Mouse (Mus musculus) limb, embryonic 10.5 days (tissue): ENCODE data around the gene Nrg4. TPM values are rescaled to one million over a fixed set of nuclear protein-coding genes. Genes with fewer than 3 reads are reported as not detected.
"Not testable (repeated sequence)": the region's sequence is repeated elsewhere in the genome, so short reads cannot be mapped to it uniquely, and the experiment has no call there.

ENCODE experiments used
- DNase-seq: peaks from one replicate; pipeline ENCODE4 v3.0.0-alpha.2; 2017; ENCODE audit warnings: low spot score
- H3K27ac ChIP-seq: fragments of 300-500 bp; sonication (generic); 2 replicates; pipeline ENCODE4 v1.5.1; 2016; ENCODE audit warnings: mild to moderate bottlenecking
- H3K27me3 ChIP-seq: fragments of 300-500 bp; sonication (generic); 2 replicates; pipeline ENCODE4 v1.6.1; 2016; ENCODE audit warnings: low read depth, mild to moderate bottlenecking; ENCODE audit not compliant: poor library complexity, severe bottlenecking
- H3K36me3 ChIP-seq: fragments of 300-500 bp; sonication (generic); 2 replicates; pipeline ENCODE4 v1.6.1; 2016; ENCODE audit warnings: mild to moderate bottlenecking, moderate library complexity
- H3K4me1 ChIP-seq: fragments of 300-500 bp; sonication (generic); 2 replicates; pipeline ENCODE4 v1.6.1; 2016
- H3K4me3 ChIP-seq: fragments of 300-500 bp; sonication (generic); 2 replicates; pipeline ENCODE4 v1.5.1; 2016; ENCODE audit warnings: mild to moderate bottlenecking, moderate library complexity
- H3K9me3 ChIP-seq: fragments of 300-500 bp; sonication (generic); replicated peaks from 2 replicates; pipeline ENCODE4 v1.6.1; 2016; ENCODE audit warnings: mild to moderate bottlenecking
- WGBS: fragments of 180-500 bp; shearing (Covaris S2); methylation state at CpG from one replicate; pipeline ENCODE4 v1.1.7; 2016; 5-methylcytosine and 5-hydroxymethylcytosine counted together
- polyA plus RNA-seq: library from polyadenylated mRNA; unstranded; fragments of >200 nt; fragmentation: Nextera tagmentation; extraction: Ambion mirVana; gene quantifications from 2 replicates; pipeline ENCODE4 v1.2.1, GENCODE M21; 2016

The Nrg4 gene
- polyA plus RNA-seq, 1 experiment from 2014 or later: 1.4 TPM

- no peak overlapping the region for H3K27ac ChIP-seq
- no peaks in the 10 kb centered on the region for H3K27me3 ChIP-seq
- no peak overlapping the region for H3K4me3 ChIP-seq
- no peaks in the 10 kb centered on the region for H3K36me3 ChIP-seq
- WGBS: 86% methylated on average over 8 of the region's 8 CpGs
- H3K4me1 ChIP-seq: no peaks in the 10 kb centered on the region
- no peak for DNase-seq
- no peaks in the 10 kb centered on the region for H3K9me3 ChIP-seq
Observed at GRCm38 (mm10) chr9:55264356-55265302, 62.0 kb downstream of the Nrg4 start.

- no peaks in the 10 kb centered on the region for H3K9me3 ChIP-seq
- H3K4me1 ChIP-seq: no peaks in the 10 kb centered on the region
- no peaks in the 10 kb centered on the region for H3K27me3 ChIP-seq
- no peak overlapping the region for H3K27ac ChIP-seq
- WGBS: 89% methylated on average over 6 of the region's 6 CpGs
- H3K36me3 ChIP-seq: no peaks in the 10 kb centered on the region
- DNase-seq: no peak
- H3K4me3 ChIP-seq: no peak overlapping the region
Observed at GRCm38 (mm10) chr9:55259741-55260140, 66.9 kb downstream of the Nrg4 start.

- H3K4me3 ChIP-seq: no peak overlapping the region
- H3K27me3 ChIP-seq: no peaks in the 10 kb centered on the region
- H3K36me3 ChIP-seq: no peaks in the 10 kb centered on the region
- no peak for DNase-seq
- H3K27ac ChIP-seq: no peak overlapping the region
- H3K9me3 ChIP-seq: no peaks in the 10 kb centered on the region
- H3K4me1 ChIP-seq: no peaks in the 10 kb centered on the region
- WGBS: 92% methylated on average over 2 of the region's 2 CpGs
Observed at GRCm38 (mm10) chr9:55257105-55257504, 69.5 kb downstream of the Nrg4 start.

- Histone ChIP-seq H3K36me3 (no peaks in the 10 kb centered on the region), H3K27me3 (no peaks in the 10 kb centered on the region), H3K9me3 (no peaks in the 10 kb centered on the region), H3K4me1 (no peaks in the 10 kb centered on the region), H3K4me3 (no peak overlapping the region), H3K27ac (no peak overlapping the region)
- WGBS: 67% methylated on average over 4 of the region's 4 CpGs
- no peak for DNase-seq
Observed at GRCm38 (mm10) chr9:55255604-55256003, 71.0 kb downstream of the Nrg4 start.

- whole genome bisulfite sequencing: 92% methylated on average over 5 of the region's 5 CpGs
- Histone ChIP-seq H3K27me3 (no peaks in the 10 kb centered on the region), H3K4me1 (no peaks in the 10 kb centered on the region), H3K9me3 (no peaks in the 10 kb centered on the region), H3K4me3 (no peak overlapping the region), H3K27ac (no peak overlapping the region), H3K36me3 (no peaks in the 10 kb centered on the region)
- no peak for DNase-seq
Observed at GRCm38 (mm10) chr9:55255056-55255455, 71.6 kb downstream of the Nrg4 start.

GRCm38 (mm10) chr9:55253849-55254248 is 72.8 kb downstream of the Nrg4 start:
- Histone ChIP-seq H3K9me3 (no peaks in the 10 kb centered on the region), H3K27ac (no peak overlapping the region), H3K36me3 (no peaks in the 10 kb centered on the region), H3K4me1 (no peaks in the 10 kb centered on the region), H3K27me3 (no peaks in the 10 kb centered on the region), H3K4me3 (no peak overlapping the region)
- no peak for DNase-seq
- WGBS: 78% methylated on average over 1 of the region's 1 CpGs

- WGBS: 59% methylated on average over 2 of the region's 2 CpGs
- DNase-seq: not testable (repeated sequence)
Observed at GRCm38 (mm10) chr9:55252097-55252496, 74.5 kb downstream of the Nrg4 start.

GRCm38 (mm10) chr9:55250595-55251247 is 75.9 kb downstream of the Nrg4 start:
- no peak overlapping the region for H3K27ac ChIP-seq
- no peaks in the 10 kb centered on the region for H3K27me3 ChIP-seq
- no peak overlapping the region for H3K4me3 ChIP-seq
- WGBS: 86% methylated on average over 6 of the region's 6 CpGs
- DNase-seq: no peak
- no peaks in the 10 kb centered on the region for H3K36me3 ChIP-seq
- H3K4me1 ChIP-seq: no peaks in the 10 kb centered on the region
- H3K9me3 ChIP-seq: no peaks in the 10 kb centered on the region

More at GRCm38 (mm10) chr9:55252097-55252496, 74.5 kb downstream of the Nrg4 start:
- not testable (repeated sequence) for H3K9me3 ChIP-seq, H3K27me3 ChIP-seq, H3K36me3 ChIP-seq, H3K27ac ChIP-seq, H3K4me1 ChIP-seq, H3K4me3 ChIP-seq

GRCm38 (mm10) chr9:55248465-55248864 is 78.2 kb downstream of the Nrg4 start:
- Histone ChIP-seq H3K36me3 (no peaks in the 10 kb centered on the region), H3K27me3 (no peaks in the 10 kb centered on the region), H3K4me3 (no peak overlapping the region), H3K9me3 (no peaks in the 10 kb centered on the region), H3K4me1 (no peaks in the 10 kb centered on the region), H3K27ac (no peak overlapping the region)
- no peak for DNase-seq
- WGBS: 88% methylated on average over 4 of the region's 4 CpGs

GRCm38 (mm10) chr9:55246918-55247317 is 79.7 kb downstream of the Nrg4 start:
- WGBS: 96% methylated on average over 4 of the region's 4 CpGs
- H3K4me1 ChIP-seq: no peaks in the 10 kb centered on the region

GRCm38 (mm10) chr9:55246440-55246839 is 80.2 kb downstream of the Nrg4 start:
- 84% methylated on average over 8 of the region's 8 CpGs for whole genome bisulfite sequencing
- DNase-seq: no peak
- Histone ChIP-seq H3K27me3 (peaks cover 14% of the 10 kb centered on the region), H3K4me3 (no peak overlapping the region), H3K36me3 (no peaks in the 10 kb centered on the region), H3K9me3 (no peaks in the 10 kb centered on the region), H3K4me1 (no peaks in the 10 kb centered on the region), H3K27ac (no peak overlapping the region)

More at GRCm38 (mm10) chr9:55246918-55247317, 79.7 kb downstream of the Nrg4 start:
- peaks cover 10% of the 10 kb centered on the region for H3K27me3 ChIP-seq
- no peak overlapping the region for H3K4me3 ChIP-seq
- no peak overlapping the region for H3K27ac ChIP-seq
- no peak for DNase-seq
- H3K36me3 ChIP-seq: no peaks in the 10 kb centered on the region
- H3K9me3 ChIP-seq: no peaks in the 10 kb centered on the region

GRCm38 (mm10) chr9:55245057-55245750 is 81.4 kb downstream of the Nrg4 start:
- WGBS: 88% methylated on average over 1 of the region's 1 CpGs
- H3K27me3 ChIP-seq: peaks cover 14% of the 10 kb centered on the region
- not testable (repeated sequence) for DNase-seq, H3K9me3 ChIP-seq, H3K4me3 ChIP-seq, H3K27ac ChIP-seq, H3K36me3 ChIP-seq, H3K4me1 ChIP-seq

GRCm38 (mm10) chr9:55244079-55244478 is 82.6 kb downstream of the Nrg4 start:
- no peak overlapping the region for H3K4me3 ChIP-seq
- 75% methylated on average over 3 of the region's 3 CpGs for WGBS
- no peaks in the 10 kb centered on the region for H3K9me3 ChIP-seq
- H3K27ac ChIP-seq: no peak overlapping the region
- H3K4me1 ChIP-seq: no peaks in the 10 kb centered on the region
- no peaks in the 10 kb centered on the region for H3K36me3 ChIP-seq
- peaks cover 14% of the 10 kb centered on the region for H3K27me3 ChIP-seq
- DNase-seq: no peak
